Mouse (Mus musculus) adrenal gland, postnatal 36 days (tissue): ENCODE measurements around the gene Ppp1r9a. TPM values are rescaled to one million over a fixed set of nuclear protein-coding genes. Genes with fewer than 3 reads are reported as not detected.
A peak's percentile ranks its signal among the peaks of the same experiment; 100 is the strongest.

Experiments used
- DNase-seq, 2 experiments: peaks; one replicate each; pipeline ENCODE4 v3.0.0; 2021; ENCODE audit warnings: mixed read lengths in 1 of 2
- total RNA-seq, 2 experiments: library from RNA; stranded (reverse); gene quantifications; 2 replicates each; pipeline ENCODE4 v1.2.3; 2021

Ppp1r9a gene
- total RNA-seq, 2 experiments from 2014 or later = 42.2 to 45.8 TPM

DNA sequence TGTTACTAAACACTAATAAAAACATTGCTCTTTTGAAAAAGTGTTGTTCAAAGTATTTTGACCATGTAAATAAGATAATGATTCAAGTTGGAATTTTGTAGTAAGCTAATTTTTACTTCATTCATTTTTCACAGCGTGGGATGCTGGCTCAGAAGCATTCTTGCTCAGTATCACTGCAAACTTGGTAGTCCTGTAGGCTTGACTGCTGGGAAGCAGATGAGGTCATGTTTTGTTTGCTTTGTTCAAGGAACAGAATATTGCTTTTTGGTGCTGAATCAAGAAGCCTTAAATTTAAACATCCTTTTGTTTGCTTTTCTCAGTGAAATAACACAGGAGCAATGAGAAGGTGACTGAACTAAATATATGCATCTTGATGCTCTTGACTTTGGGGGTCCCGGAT is 136.6 kb downstream of the Ppp1r9a start:
- DNase-seq = no peak

DNA sequence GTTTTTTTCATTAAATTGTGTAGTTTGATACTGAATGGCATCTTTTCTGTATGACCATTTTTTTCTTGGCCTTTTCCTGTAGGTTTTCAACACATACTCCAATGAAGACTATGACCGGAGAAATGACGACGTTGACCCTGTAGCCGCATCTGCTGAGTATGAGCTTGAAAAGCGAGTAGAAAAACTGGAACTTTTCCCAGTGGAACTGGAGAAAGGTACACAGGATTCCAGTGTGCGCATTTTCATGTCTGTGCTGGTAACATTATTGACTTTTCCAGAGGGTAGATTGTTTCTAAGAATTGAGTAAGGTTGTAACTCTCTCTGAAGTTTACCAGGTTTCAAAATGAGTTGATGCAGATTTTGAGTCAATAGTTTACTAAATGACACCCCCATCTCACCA is 143.1 kb downstream of the Ppp1r9a start:
- no peak for DNase-seq

DNA sequence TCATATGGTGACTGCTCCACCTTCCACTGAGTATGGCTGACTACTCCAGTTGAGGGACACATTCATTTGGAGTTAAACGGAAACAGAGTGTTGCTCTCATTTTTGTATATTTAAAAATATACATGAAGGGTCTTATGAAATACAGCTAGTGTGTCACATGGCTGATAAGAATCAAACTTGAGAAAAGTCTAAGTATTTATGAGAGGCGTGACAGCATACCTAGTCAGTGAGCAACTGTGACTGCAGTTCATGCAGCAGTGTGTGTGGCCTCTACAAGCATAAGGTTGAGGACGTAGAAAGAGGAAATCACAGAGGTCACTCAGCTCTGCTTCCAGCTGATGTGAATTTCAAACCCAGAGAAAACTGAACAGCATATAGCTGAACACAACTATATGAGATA is 145.3 kb downstream of the Ppp1r9a start:
- DNase-seq = no peak

DNA sequence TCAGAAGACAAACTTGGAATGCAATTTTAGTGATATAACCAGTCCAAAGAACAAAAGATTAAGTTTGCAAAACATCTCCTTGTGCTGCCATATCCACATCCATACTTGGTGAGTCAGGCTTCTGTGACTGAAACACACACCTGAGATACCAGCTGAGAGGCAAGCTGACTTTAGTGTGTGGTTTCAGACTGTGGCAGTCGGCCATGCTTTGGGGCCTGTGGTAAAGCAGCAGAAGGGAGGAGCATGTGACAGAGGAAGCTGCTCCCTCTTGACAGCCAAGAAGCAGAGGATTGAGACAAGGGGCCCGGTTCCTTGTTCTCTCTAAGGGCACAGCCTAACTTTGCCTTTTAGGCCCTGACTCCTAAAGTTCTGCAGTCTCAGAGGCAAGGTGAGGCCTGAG is 149.6 kb downstream of the Ppp1r9a start:
- DNase-seq = no peak

DNA sequence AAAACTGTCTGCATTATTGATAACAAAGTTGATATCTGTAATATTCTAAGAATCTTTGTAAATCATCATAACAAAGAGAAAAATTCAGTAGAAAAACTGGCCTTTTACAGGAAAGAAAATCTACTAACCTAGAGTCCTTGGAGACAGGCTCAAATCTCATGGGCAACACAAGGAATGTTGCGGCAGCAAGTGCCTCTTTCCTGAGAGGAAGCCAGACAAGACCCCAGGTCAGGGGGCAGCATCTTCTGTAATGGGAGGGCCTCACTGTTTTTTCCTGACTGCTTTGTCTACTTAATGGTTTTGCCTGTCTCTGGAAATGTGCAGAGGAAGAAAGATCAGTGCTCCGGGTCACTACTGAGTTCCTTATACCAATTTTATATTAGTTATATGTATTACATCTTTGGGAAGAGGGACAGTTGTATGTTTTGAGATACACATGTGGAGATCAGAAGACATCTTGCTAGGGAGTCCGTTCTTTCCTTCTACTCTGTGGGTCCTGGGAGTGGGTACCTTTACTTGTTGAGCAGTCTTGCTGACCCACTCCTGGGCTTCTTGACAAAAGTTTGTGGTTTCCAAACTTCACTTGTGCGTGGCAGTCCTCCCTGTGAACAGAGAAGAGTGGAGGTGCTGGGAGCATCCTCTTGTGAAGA is 151.9 kb downstream of the Ppp1r9a start:
- DNase-seq = no peak

DNA sequence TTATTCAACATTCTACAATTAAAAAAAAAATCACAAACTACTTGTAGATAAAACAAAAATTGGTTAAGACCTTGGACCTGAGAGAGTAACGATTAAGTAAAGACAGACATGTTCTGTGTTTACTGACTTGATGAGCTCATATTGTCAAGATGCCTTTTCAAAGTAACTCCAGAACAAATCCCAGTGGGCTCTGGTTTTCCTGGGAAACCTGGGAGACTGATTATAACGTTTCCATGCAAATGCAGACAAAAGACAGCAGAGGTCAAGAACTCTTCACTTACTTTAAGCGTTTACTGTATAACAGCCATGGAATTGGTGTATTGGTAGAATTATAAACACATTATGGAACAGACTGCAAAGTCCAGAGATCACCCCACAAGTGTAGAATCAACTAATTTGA is 172.0 kb downstream of the Ppp1r9a start:
- DNase-seq = no peak

DNA sequence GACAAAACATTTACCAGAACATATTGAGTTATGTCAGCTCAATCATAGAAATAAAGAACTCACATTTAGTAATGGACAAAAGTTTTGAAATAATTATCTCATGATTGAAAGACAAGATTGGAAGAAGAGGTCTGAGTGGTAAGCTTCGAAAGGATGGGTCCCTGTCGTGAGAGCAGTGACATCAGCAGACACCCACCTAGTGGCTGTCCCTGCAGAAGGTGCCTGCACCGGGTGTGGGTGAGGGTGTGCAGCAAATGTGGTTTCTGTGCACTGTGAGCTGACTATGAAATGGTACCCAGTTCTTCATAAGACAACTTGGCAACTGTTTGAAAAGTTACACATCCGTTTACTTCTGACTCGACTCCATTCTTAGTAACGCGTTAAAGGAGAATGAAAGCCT is 173.0 kb downstream of the Ppp1r9a start:
- DNase-seq = no peak

DNA sequence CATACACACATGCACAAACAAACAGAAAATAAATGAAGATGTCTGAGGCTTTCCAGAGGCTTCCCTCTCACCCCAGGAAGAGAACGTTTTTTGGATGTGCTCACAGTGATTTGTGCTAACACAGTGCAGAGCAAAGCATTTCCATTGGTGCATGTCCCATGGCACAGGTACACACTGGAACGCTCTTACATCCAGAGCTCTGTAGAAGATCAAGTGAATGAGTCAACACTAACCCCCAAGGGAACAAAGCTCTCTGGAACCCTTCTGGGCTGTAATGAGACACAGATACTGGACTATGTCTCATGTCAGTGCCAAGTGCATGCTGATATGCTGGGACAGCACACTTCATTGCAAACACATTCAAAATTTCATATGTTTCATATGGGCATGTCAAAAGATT is 175.3 kb downstream of the Ppp1r9a start:
- no peak for DNase-seq

DNA sequence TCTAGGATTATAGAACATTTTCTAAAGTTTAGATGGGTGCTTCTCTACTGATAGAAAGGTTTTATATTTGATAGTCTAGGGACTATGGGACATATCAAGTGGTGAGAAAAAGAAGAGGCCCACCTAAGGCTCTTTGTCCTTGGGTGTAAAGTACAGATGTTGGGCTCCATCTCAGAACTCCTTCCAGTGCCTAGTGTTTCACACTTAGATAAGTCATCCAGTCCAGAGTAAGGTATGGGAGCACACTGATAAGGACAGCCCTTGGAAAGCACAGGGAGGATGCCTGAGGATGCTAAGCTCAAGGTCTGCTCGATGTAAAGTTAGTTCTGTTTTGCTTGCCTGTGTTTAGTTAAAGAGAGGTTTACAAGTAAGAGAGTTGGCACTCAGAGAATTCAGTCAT is 176.4 kb downstream of the Ppp1r9a start:
- no peak for DNase-seq

DNA sequence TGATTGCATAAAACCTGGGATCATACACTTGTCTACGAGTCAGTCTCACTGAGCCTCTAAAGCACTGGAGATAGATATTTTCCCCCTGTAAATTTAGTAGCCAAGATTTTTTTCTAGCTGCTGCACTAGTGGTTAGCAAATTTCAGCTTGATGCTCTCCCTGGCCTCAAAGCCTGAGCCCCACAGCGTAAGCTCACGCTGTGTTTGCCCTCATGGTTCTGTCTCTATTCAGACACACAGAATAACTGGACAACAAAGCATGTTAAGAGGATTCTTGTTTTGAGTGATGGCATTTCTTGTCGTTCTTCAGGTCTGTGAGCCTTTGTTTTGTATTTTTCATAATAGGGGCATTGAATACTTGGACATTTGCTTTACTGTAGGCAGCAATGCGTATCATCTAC is 177.4 kb downstream of the Ppp1r9a start:
- DNase-seq = no peak

DNA sequence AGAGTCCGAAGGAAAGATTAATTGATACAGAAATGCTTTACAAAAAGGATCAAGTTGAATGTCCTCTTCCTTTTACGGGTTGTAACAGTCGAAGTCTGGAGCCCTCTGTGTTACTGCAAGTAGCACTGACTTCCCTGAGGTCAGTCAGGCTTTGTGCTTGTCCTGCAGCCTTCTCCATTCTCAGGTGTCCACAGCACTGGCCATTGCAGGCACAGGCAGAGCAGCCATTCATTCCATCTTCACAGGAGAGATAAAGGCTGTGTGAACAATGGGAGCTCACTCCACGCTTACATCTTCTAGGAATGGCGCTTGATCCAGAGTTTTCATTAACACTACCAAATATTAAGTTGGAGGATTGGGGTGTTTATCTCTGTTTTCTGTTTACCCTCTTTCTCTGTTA is 177.8 kb downstream of the Ppp1r9a start:
- DNase-seq = no peak

DNA sequence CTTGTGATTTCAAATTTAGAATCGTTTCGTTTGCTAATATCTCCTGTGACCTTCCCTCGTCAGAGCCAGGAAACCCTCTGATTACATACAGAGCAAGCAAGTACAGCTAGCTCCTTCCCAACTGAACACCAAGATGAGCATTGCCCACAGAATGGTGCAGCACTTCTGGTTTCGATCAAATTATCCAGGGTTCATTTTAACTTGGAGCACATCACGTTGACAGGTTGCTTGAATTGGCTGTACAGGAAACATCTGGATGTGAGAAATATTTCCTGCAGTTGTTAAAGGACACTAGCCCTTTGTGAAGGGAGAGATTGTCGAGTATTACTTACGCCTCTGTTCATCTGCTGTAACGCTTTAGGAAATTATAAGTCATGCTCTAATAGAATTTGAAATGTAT is 178.4 kb downstream of the Ppp1r9a start:
- no peak for DNase-seq

DNA sequence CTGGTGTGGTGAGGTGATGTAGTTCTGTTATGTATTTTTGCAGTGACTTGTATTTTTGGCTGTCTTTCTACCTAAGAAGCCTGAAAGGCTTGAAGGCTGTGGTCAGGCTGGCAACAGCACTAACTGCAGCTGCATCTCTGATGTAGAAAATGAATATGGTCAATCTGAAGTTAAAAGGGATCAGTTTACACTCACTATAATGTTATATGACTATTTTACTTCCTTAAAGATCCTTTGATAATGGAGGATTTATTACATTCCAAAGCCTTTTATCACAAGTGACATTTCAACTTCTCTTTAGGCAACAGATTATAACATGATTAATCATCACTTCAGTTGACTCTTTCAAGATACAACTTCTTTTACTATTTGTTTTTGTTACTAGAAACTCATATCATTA is 179.4 kb downstream of the Ppp1r9a start:
- no peak for DNase-seq

DNA sequence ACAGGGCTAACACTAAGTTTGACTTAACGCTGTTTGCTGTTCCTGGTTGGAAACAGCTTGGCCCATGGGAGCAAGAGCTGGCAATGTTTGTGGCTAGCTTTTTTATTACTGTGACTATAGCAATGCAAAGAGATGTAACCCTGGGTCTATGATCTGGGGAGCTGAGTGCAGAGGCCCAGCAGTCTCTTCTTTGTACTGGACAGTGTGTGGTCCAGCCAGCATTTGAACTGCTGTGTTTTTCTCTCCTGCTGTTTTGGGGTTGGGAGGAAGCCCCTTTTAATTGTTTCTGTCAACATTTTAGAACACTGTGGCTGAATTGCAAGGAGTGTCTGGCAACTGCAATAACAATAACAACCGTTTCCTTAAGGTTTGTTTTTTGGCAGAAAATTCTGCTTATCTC is 180.0 kb downstream of the Ppp1r9a start:
- no peak for DNase-seq

DNA sequence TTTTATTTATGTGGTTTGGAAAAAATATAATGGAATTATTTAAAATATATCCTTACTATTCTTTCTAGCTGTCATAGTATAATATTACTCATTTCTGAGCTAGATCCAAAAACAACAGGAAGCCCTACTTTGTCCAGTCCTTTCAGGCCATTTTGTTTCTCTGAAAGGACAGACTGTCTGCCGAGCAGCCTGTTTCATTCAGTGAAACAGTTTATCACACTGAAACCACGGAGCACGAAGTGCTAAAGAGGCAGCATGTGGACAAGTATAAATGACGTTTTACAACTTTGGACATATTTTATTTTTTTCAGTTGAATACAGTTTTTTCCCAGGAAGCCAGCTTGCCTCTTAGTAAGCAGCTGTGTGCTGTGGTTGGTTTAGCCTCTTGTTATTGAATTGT is 181.2 kb downstream of the Ppp1r9a start:
- no peak for DNase-seq

DNA sequence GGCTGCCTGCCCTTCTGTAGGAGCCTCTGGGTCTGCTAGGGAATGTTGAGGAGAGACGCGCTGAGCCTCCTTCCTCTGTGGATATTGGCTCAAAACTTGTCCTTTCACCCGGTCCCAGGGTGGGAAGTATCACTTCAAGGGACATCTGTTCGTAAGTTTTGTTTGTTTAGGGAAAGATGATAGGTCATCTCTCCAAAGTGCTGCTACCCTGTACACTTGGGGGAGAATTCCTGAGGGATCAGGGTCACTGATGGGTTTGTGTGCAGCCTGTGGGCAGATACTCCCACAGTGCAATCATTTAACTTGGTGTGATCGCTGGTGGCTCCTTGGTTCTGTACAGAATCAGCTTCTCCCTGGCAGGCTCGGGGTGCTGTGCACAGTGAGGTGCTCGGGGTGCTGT is 189.2 kb downstream of the Ppp1r9a start:
- DNase-seq = no peak

DNA sequence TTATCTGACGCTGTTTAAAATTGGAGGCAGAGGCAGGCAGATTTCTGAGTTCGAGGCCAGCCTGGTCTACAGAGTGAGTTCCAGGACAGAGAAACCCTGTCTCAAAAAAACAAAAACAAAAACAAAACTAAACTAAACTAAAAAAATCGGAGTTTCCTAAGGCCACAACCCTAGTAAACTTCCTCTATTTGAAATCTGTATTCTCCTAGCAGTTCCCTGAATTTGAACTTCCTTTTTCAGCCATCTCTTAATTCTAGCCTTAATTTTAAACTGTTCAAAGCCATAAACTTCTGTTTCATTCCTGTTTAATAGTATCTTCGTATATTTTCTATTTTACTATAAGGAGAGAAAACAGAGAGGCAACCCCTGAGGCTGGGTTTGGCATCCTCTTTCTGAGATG is 190.1 kb downstream of the Ppp1r9a start:
- no peak for DNase-seq

DNA sequence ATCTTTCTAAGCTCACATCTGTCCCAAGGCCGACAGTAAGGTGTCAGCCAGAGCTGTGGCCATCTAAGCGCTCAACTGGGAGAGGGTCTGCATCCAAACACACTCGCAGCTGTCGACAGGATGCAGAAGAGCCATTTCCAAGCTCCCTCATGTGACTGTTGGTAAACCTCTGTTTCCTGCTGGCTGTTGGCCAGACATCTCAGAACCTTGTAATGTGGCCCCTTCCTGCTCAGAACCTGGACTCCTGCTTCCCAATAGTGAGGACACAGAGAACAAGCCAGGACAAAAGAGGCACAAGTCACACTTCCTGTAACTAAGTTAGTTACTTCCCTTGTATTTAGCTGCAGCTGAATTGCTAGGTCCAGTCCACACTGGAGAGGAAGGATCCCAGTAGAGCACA is 190.8 kb downstream of the Ppp1r9a start:
- peak; percentile 59 to 64 for DNase-seq

DNA sequence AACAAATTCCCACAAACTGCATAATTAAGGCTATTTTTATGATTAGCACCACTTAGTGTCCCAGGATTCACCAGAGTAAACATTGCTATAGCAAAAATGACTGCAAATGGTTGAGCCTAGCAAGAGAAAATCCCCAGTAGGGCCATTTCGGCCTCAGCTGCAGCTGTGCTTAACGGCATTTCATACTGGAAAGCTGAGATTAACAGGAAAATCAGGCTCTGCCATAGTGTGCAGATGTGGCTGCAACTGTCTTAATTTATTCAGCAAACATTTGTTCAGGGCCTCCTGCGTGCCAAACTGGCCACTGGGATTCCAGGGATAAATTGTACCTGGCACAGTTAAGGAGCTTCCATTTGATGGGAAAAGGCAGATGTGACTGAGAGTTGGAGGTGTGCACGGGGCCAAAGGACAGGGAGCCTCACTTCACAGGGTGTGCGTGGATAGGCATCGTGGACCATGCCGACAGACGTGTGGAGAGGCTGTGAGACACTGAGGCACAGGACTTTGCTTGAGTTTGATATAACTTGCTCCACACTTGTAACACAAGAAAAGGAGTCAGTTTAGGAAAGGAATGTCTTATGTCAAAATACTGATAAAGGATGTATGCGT is 192.8 kb downstream of the Ppp1r9a start:
- no peak for DNase-seq

DNA sequence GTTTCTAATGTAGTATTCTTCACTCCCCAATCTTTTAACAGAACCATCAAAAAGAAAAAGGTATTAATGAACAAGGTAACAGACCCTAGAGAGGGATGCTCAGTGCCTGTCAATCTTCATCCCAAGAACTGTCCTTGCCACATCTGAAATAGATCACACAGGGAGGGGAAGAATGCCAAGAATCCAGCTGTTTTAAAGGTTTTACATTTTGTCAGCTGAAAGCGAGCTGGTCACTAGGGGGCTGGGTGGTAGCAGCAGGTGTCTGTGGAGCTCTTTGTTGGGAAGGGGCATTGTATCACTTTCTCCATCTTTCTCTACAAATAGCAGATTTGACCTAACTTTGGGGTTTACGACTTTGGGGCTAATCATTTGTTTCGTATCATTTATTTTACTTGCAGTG is 194.6 kb downstream of the Ppp1r9a start:
- no peak for DNase-seq

DNA sequence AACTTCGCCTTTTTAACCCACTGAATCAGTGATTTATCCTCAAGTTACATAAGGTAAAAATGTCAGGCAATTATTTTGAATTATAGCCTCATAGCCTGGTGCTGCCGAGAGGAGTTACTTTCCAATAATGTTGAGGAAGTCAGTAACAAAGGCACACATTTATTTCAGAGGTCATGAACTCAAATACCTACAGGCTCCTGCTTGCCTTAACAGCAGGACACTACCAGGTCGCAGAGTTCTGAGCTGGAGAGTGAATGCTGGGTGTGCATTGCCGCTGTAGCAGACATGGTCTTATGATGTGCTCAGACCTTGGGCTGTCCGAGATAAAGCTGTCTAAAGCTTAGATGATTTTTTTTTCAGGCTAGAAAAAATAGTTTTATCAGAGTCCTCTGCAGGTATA is 196.6 kb downstream of the Ppp1r9a start:
- DNase-seq = no peak

DNA sequence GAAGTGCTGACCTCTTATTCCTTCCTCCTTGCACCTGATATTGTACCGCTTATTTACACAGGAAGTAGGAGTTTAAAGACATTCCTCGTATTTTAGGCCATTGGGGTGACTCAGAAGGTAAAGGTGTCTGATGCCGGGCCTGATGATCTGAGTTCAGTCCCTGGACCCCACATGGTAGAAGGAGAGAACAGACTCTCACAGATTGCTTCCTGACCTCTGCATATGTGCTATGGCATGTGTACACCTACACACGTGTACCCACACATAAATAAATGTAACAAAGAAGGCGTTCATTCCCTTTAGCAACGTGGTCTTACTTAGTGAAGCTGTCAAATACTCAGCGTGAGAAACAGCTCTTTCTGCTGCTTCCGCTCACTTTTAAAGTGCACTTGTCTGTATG is 197.1 kb downstream of the Ppp1r9a start:
- DNase-seq = no peak

DNA sequence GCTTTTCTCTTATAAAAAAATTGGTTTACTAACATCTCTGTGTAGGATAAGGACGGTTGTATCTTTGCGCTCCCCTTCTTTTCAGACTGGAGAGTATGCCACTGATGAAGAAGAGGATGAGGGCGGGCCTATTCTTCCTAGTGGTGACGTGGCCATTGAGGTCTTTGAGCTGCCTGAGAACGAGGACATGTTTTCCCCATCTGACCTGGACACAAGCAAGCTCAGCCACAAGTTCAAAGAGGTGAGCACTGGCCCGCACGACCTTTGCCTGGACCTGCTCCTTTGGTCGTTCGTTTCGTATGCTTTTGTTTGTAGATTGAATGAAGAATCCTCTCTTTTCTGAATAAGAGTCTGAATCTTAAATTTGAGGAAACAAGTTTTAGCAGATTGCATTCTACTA is 197.6 kb downstream of the Ppp1r9a start:
- DNase-seq = no peak

DNA sequence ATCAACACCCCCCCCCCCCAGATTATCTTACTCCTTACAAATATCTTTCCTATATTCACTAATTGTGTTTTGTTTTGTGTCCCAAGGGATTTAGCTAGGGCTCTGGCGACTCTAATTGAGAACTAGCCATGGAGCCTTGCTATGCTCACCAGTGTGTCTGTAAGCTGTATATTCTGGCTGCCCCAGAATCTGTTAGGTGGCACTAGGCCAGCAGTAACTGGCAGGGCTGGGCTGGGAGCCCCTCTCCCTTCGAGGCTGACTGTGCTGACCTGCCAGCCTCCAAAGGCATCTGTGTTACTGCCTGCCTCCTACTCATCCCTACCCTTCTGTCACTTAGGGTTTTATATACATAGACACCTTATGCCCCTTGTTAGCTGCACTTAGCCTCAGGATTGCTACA is 200.0 kb downstream of the Ppp1r9a start:
- no peak for DNase-seq

DNA sequence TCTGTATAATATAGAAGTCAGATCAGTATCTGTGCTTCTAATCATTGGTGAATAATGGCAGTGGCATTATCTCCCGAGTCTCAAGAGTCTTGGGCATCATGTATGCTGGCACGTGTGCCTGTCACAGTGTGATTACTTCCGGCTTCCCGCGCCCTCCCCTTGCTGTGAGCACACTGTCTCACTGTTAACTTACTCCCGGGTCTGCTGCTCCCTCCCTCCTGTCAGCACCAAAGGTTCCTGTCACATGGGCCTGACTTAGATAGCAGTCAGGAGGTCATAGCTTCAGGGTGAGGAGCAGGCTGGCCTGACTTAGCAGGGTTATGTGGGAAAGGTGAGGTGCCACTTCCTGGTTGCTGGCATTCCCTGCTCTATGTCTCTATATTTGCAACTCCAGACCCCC is 201.1 kb downstream of the Ppp1r9a start:
- DNase-seq = no peak
